Mouse (Mus musculus): ENCODE measurements around the gene Ywhab.

The Ywhab gene

DNA sequence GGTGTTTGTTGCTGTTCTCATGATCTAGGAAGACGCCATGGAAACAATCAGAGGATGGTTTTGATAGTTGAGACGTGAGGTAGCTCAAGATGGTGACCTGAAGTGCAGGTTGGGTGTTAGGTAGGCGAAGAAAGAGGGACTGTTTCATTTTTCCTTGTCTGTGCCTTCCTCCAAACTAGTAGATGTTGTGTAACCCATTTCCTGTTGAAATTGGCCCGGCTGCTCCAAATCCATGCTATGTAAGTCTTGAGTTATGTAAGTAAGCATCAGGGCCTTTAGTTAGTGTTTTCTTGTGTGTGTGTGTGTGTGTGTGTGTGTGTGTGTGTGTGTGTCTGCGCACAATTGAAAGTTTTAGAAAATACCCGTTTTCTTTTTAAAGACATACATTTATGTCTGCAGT lies 14.5 kb downstream of the Ywhab start:
- DNase-seq (ENCODE audit: low spot score), result no peak

- no peak for DNase-seq (ENCODE audit: low spot score)
Measured at GRCm38 (mm10) chr2:164010496-164010895, 15.7 kb downstream of the Ywhab start.

GRCm38 (mm10) chr2:164010944-164011343 lies 16.2 kb downstream of the Ywhab start:
- no peak for DNase-seq (ENCODE audit: low spot score)

GRCm38 (mm10) chr2:164015304-164015703 lies 20.5 kb downstream of the Ywhab start:
- DNase-seq (ENCODE audit: low spot score), result no peak

GRCm38 (mm10) chr2:164018910-164019309 lies 24.1 kb downstream of the Ywhab start:
- no peak for DNase-seq (ENCODE audit: low spot score)

GRCm38 (mm10) chr2:164019943-164020342 lies 25.2 kb downstream of the Ywhab start:
- no peak for DNase-seq (ENCODE audit: low spot score)

DNA sequence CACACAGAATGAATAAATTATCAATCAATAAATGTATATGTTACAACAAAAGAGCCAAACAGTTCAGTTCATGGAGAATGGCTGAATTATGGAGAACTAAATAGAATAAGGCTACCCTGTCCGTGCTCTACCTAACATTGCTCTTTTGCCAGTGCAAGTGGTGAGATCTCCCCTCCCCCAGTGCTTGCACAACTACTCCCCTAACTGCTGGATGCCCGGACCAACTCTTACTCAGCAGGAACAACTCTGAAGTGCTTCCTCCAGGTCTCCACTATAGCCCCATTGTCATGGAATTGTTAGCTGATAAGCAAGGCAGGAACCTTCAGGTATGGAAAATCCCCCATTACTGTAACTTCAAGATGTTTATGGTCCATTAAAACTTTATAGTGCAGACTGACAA lies 27.3 kb downstream of the Ywhab start:
- no peak for DNase-seq (ENCODE audit: low spot score)

- no peak for DNase-seq (ENCODE audit: low spot score)
Measured at GRCm38 (mm10) chr2:164025150-164025549, 30.4 kb downstream of the Ywhab start, which contains the start of gene Pabpc1l. Pabpc1l (plus strand) TSS chr2:164025450.

DNA sequence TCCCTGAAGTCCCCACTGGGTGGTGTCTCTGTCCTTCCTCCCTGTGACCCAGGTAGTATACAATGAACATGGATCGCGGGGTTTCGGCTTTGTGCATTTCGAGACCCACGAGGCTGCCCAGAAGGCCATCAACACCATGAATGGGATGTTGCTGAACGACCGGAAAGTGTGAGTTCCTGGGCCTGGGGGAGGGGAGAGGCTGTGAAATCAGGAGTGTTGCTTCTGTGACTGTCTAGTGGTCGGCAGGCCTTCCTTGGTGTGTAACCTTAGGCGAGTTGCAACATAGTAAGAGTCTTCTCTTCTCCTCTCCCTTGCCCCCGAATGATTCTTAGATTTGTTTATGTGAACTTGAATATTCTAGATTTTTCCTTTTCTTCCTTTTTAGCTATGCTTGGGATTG lies 36.4 kb downstream of the Ywhab start:
- DNase-seq (ENCODE audit: low spot score), result no peak

GRCm38 (mm10) chr2:164032973-164033372 lies 38.2 kb downstream of the Ywhab start:
- DNase-seq (ENCODE audit: low spot score), result no peak

GRCm38 (mm10) chr2:164036520-164037019 lies 41.8 kb downstream of the Ywhab start:
- no peak for DNase-seq (ENCODE audit: low spot score)

- no peak for DNase-seq (ENCODE audit: low spot score)
Measured at GRCm38 (mm10) chr2:164038407-164039028, 43.8 kb downstream of the Ywhab start.

DNA sequence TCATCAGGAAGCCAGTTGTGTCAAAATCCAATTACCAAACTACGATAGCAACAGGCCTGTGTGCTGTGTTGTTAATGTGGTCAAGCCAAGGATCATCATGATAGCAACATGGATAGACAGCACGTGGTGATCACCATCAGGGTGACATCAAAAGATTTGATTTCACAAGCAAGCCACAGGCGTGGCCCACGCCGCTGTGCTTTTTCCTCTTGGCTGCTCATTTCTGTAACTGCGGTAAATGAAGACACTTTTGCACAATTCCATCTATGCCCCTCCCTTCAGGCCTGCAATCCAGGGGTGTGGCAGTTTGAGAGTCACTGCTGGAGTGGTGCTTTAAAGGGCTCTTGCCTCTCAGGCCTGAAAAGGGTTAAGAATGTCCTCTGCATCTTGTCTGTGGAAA lies 46.2 kb downstream of the Ywhab start:
- no peak for DNase-seq (ENCODE audit: low spot score)

- DNase-seq (ENCODE audit: low spot score), result no peak
Measured at GRCm38 (mm10) chr2:164041523-164041922, 46.8 kb downstream of the Ywhab start.

GRCm38 (mm10) chr2:164047197-164047690 lies 52.5 kb downstream of the Ywhab start:
- DNase-seq (ENCODE audit: low spot score), result no peak

DNA sequence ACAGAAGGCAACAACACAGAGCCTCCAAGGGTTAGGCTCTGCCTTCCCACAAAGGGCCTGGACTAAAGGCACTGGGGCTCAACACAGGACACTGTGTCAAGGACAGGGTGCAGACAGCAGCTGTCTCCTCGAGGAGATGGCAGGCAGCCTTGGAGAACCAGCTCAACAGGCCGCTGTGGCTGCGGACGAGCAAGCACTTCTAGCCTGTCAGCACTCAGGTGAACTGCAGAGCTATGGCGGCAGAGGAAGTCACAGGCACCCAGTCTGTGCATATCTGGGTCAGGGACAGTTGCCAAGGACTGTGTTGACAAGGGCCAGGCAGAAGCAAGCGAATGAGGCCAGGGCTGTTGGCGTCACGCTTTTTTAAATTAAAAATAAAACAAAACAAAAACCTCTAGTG lies 59.0 kb downstream of the Ywhab start:
- DNase-seq (ENCODE audit: low spot score), result peak; percentile 48

- DNase-seq (ENCODE audit: low spot score), result no peak
Measured at GRCm38 (mm10) chr2:164054671-164055070, 59.9 kb downstream of the Ywhab start.

DNA sequence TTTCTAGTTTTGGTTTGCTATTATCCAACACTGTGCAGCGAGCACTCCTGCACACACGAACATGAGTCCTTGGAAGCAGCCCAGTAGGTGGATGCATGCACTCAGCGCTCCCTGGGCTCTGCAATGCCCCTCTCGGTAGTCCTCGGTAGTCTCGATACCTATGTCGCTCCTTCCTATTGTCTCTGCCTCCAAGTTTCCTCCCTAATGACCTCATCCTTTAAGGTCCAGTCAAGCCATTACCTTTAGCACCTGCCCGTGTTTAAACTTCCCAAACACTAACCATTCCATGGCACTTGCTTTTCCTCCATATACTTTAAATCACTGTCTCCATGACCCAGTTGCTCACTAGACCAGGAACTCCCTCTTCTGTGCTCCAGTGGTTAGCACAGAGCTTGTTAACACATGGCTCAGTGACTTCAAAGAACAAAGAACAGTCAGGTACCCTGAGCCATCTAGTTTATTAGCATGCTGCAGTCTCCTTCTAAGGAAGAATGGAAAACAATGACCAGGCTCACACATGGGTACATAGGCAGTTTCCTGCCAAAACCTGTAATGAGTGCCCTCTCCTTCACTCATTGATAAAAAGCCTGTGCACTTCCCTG lies 65.0 kb downstream of the Ywhab start:
- no peak for DNase-seq (ENCODE audit: low spot score)
